Mouse (Mus musculus) thymus, adult 2 months (tissue): ENCODE results near the gene Fasn.

Source experiments
- CTCF ChIP-seq: fragments of 200-500 bp; IDR thresholded peaks from 2 replicates; pipeline ENCODE4 v1.5.1; 2012; ENCODE audit warnings: mild to moderate bottlenecking, control low read depth, low read length, moderate library complexity, borderline replicate concordance; ENCODE audit not compliant: control insufficient read depth, poor library complexity, insufficient read depth; ENCODE audit errors: extremely low read depth
- POLR2A ChIP-seq: fragments of 200-500 bp; IDR thresholded peaks from 2 replicates; pipeline ENCODE4 v1.6.1; 2012; ENCODE audit warnings: mild to moderate bottlenecking, low read length, control low read depth, moderate library complexity; ENCODE audit not compliant: control insufficient read depth, poor library complexity, insufficient read depth; ENCODE audit errors: extremely low read depth

GRCm38 (mm10) chr11:120792652-120793051 is 31.7 kb downstream of the Fasn start:
- TF ChIP-seq CTCF (no peak), POLR2A (no peak)
